In genomic region chr13:23515826-23516620, GRCm38 (mm10) we compare ENCODE assay signal across 8 mouse cellular contexts. TPM values are rescaled to one million over a fixed set of nuclear protein-coding genes. Genes with fewer than 3 reads are reported as not detected.
DNase-seq lines count a peak whose midpoint lies in the region; ATAC-seq and TF ChIP-seq lines count a peak whose summit lies in the region.
"Had no signal": no experiment of that assay in that cellular context is flagged by ENCODE, and none has a peak within 500 bp of the region (broad histone marks: within the 10 kb centered on the region; RNA-seq: fewer than 3 reads in every experiment).

No protein-coding gene starts in this region.

- intact Hi-C loops in gastrocnemius, postnatal 14 days (cut with DNase I; ENCODE audit: low total_unique reads), result loop anchor here (5.0 kb wide), 1 partner anchor 64 kb away; no protein-coding TSS in a partner anchor

- H3K4me3 ChIP-seq in lung, embryonic 15.5 days, result peak overlapping the region; percentile 55
- no peak overlapping the region for H3K4me3 ChIP-seq in lung, adult 2 months (replicated peaks; ENCODE audit: extremely low read depth, low read depth, low read length)
- H3K4me3 ChIP-seq in forebrain, embryonic 12.5 days (replicated peaks), result peak overlapping the region; percentile 40
- peak overlapping the region; percentile 52 for H3K4me3 ChIP-seq in limb, embryonic 14.5 days (replicated peaks; ENCODE audit: low read length)
- H3K4me3 ChIP-seq in stomach, embryonic 15.5 days (replicated peaks), result peak overlapping the region; percentile 31

- H3K4me2 ChIP-seq in lung, embryonic 15.5 days, result peak overlapping the region; percentile 89
- H3K4me2 ChIP-seq in forebrain, embryonic 12.5 days, result peak overlapping the region; percentile 57
- H3K4me2 ChIP-seq in limb, embryonic 14.5 days (replicated peaks; ENCODE audit: low read depth, low read length, severe bottlenecking), result peak overlapping the region; percentile 52
- H3K4me2 ChIP-seq in stomach, embryonic 15.5 days, result peak overlapping the region; percentile 57

- no peak for TF ChIP-seq POLR2A in lung, adult 2 months (IDR thresholded peaks at IDR 0.05; ENCODE audit: borderline replicate concordance, extremely low read depth, low read depth, low read length)
- TF ChIP-seq POLR2A in limb, embryonic 14.5 days (IDR thresholded peaks at IDR 0.05; ENCODE audit: borderline replicate concordance, extremely low read depth, insufficient read depth, insufficient read length), result no peak

- H3K27ac ChIP-seq in lung, embryonic 15.5 days, result peak overlapping the region; percentile 26; the same call in 1 of the 2 replicates
- no peak overlapping the region for H3K27ac ChIP-seq in forebrain, embryonic 12.5 days
- H3K27ac ChIP-seq in limb, embryonic 14.5 days (replicated peaks; ENCODE audit: low read depth, low read length), result no peak overlapping the region
- H3K27ac ChIP-seq in stomach, embryonic 15.5 days, result no peak overlapping the region

- H3K9ac ChIP-seq in lung, embryonic 15.5 days, result peak overlapping the region; percentile 40; the same call in 1 of the 2 replicates
- H3K9ac ChIP-seq in forebrain, embryonic 12.5 days, result peak overlapping the region; percentile 56
- peak overlapping the region; percentile 41; the same call in 1 of the 2 replicates for H3K9ac ChIP-seq in limb, embryonic 14.5 days (ENCODE audit: low read depth, low read length, severe bottlenecking)
- no peak overlapping the region for H3K9ac ChIP-seq in stomach, embryonic 15.5 days

- no peaks in the 10 kb centered on the region for H3K27me3 ChIP-seq in lung, embryonic 15.5 days
- no peaks in the 10 kb centered on the region for H3K27me3 ChIP-seq in forebrain, embryonic 12.5 days
- H3K27me3 ChIP-seq in limb, embryonic 14.5 days (ENCODE audit: control insufficient read depth, insufficient read depth, low read length), result no peaks in the 10 kb centered on the region
- H3K27me3 ChIP-seq in stomach, embryonic 15.5 days (replicated peaks), result no peaks in the 10 kb centered on the region

- no peaks in the 10 kb centered on the region for H3K9me3 ChIP-seq in lung, embryonic 15.5 days
- no peaks in the 10 kb centered on the region for H3K9me3 ChIP-seq in forebrain, embryonic 12.5 days
- no peaks in the 10 kb centered on the region for H3K9me3 ChIP-seq in limb, embryonic 14.5 days (ENCODE audit: control insufficient read depth, low read length)
- no peaks in the 10 kb centered on the region for H3K9me3 ChIP-seq in stomach, embryonic 15.5 days

- no peak for DNase-seq in lung, adult 2 months
- no peak for DNase-seq in limb, embryonic 14.5 days (ENCODE audit: low spot score)
- DNase-seq in spleen, adult 18-20 months, result no peak
- DNase-seq in gastrocnemius, postnatal 14 days, result no peak

- ATAC-seq in lung, embryonic 15.5 days (ENCODE audit: borderline replicate concordance, extremely low read depth, low FRiP score, low TSS enrichment), result no peak
- ATAC-seq in forebrain, embryonic 12.5 days (ENCODE audit: low FRiP score), result no peak
- ATAC-seq in limb, embryonic 14.5 days (ENCODE audit: low FRiP score, low read depth), result no peak
- no peak for ATAC-seq in stomach, embryonic 15.5 days (ENCODE audit: insufficient read depth, low FRiP score, low read depth)

- no peak for TF ChIP-seq CTCF in lung, adult 2 months (IDR thresholded peaks at IDR 0.05; ENCODE audit: insufficient read depth, low read length)

- H3K4me1 ChIP-seq in lung, embryonic 15.5 days, result peaks cover 15% of the 10 kb centered on the region; the same call in 1 of the 2 replicates
- H3K4me1 ChIP-seq in lung, adult 2 months (ENCODE audit: control insufficient read depth, insufficient read depth, low read length), result no peaks in the 10 kb centered on the region; the same call in 1 of the 2 replicates
- H3K4me1 ChIP-seq in forebrain, embryonic 12.5 days, result peaks cover 4% of the 10 kb centered on the region; the same call in 1 of the 2 replicates
- 0 out of 2 replicates have a peak, but pooled peaks cover 4% of the 10 kb centered on the region for H3K4me1 ChIP-seq in limb, embryonic 14.5 days (ENCODE audit: control insufficient read depth, insufficient read depth, low read length)
- H3K4me1 ChIP-seq in stomach, embryonic 15.5 days, result 0 out of 2 replicates have a peak, but pooled peaks cover 2% of the 10 kb centered on the region

- no peaks in the 10 kb centered on the region for H3K36me3 ChIP-seq in lung, embryonic 15.5 days
- no peaks in the 10 kb centered on the region for H3K36me3 ChIP-seq in forebrain, embryonic 12.5 days (replicated peaks)
- H3K36me3 ChIP-seq in limb, embryonic 14.5 days (ENCODE audit: control insufficient read depth, insufficient read depth, low read length), result no peaks in the 10 kb centered on the region
- H3K36me3 ChIP-seq in stomach, embryonic 15.5 days, result no peaks in the 10 kb centered on the region

- WGBS in lung, embryonic 15.5 days, result 45% methylated on average over 15 of the region's 15 CpGs
- 57% methylated on average over 15 of the region's 15 CpGs for WGBS in lung, adult 2 months
- 55% methylated on average over 15 of the region's 15 CpGs for WGBS in forebrain, embryonic 12.5 days
- 51% methylated on average over 15 of the region's 15 CpGs for WGBS in limb, embryonic 14.5 days
- WGBS in stomach, embryonic 15.5 days, result 52% methylated on average over 15 of the region's 15 CpGs

RNA-seq across cellular contexts. Expression of gene Hist1h4h, which starts 14.8 kb away (rescaled TPM):
- polyA plus RNA-seq in lung, embryonic 15.5 days (2015; fragmentation: Nextera tagmentation; extraction: Ambion mirVana), result 6.9 and 8.1 TPM in 2 replicates
- 27.1 and 28.0 TPM in 2 replicates for polyA plus RNA-seq in lung, adult 2 months (2012; rRNA removed)
- polyA plus RNA-seq in forebrain, embryonic 12.5 days (2016; fragmentation: Nextera tagmentation; extraction: Ambion mirVana), result 7.2 and 8.7 TPM in 2 replicates
- polyA plus RNA-seq in limb, embryonic 14.5 days (2012; rRNA removed), result 18.2 and 19.2 TPM in 2 replicates
- polyA plus RNA-seq in limb, embryonic 14.5 days (2014; fragmentation: Nextera tagmentation; extraction: Ambion mirVana), result 5.5 and 8.1 TPM in 2 replicates
- polyA plus RNA-seq in stomach, embryonic 15.5 days (2015; fragmentation: Nextera tagmentation; extraction: Ambion mirVana), result 6.1 and 7.3 TPM in 2 replicates
- total RNA-seq in gastrocnemius, postnatal 14 days (2021), result 100 to 1,000 TPM; 281 to 294 TPM

RNA-seq across cellular contexts. Expression of gene Hist1h2af, which starts 17.7 kb away (rescaled TPM):
- 6.2 and 8.4 TPM in 2 replicates for polyA plus RNA-seq in lung, embryonic 15.5 days (2015; fragmentation: Nextera tagmentation; extraction: Ambion mirVana)
- polyA plus RNA-seq in lung, adult 2 months (2012; rRNA removed), result 28.7 and 47.1 TPM in 2 replicates
- 9.3 and 10.7 TPM in 2 replicates for polyA plus RNA-seq in forebrain, embryonic 12.5 days (2016; fragmentation: Nextera tagmentation; extraction: Ambion mirVana)
- polyA plus RNA-seq in limb, embryonic 14.5 days (2012; rRNA removed), result 557 and 662 TPM in 2 replicates
- 9.1 and 11.0 TPM in 2 replicates for polyA plus RNA-seq in limb, embryonic 14.5 days (2014; fragmentation: Nextera tagmentation; extraction: Ambion mirVana)
- 4.1 and 13.0 TPM in 2 replicates for polyA plus RNA-seq in stomach, embryonic 15.5 days (2015; fragmentation: Nextera tagmentation; extraction: Ambion mirVana)
- 10 to 100 TPM; 61.2 to 77.1 TPM for total RNA-seq in gastrocnemius, postnatal 14 days (2021)

RNA-seq across cellular contexts. Expression of gene Hist1h3g, which starts 19.2 kb away (rescaled TPM):
- 9.5 and 10.8 TPM in 2 replicates for polyA plus RNA-seq in lung, embryonic 15.5 days (2015; fragmentation: Nextera tagmentation; extraction: Ambion mirVana)
- polyA plus RNA-seq in lung, adult 2 months (2012; rRNA removed), result 2.1 and 2.3 TPM in 2 replicates
- polyA plus RNA-seq in forebrain, embryonic 12.5 days (2016; fragmentation: Nextera tagmentation; extraction: Ambion mirVana), result 7.2 and 8.3 TPM in 2 replicates
- 32.6 and 62.7 TPM in 2 replicates for polyA plus RNA-seq in limb, embryonic 14.5 days (2012; rRNA removed)
- polyA plus RNA-seq in limb, embryonic 14.5 days (2014; fragmentation: Nextera tagmentation; extraction: Ambion mirVana), result 4.1 and 6.7 TPM in 2 replicates
- polyA plus RNA-seq in stomach, embryonic 15.5 days (2015; fragmentation: Nextera tagmentation; extraction: Ambion mirVana), result 6.5 and 7.3 TPM in 2 replicates
- 10 to 100 TPM; 19.9 to 21.2 TPM for total RNA-seq in gastrocnemius, postnatal 14 days (2021)

RNA-seq across cellular contexts. Expression of gene Hist1h2bh, which starts 27.2 kb away (rescaled TPM):
- 1.4 TPM in 2 replicates for polyA plus RNA-seq in lung, embryonic 15.5 days (2015; fragmentation: Nextera tagmentation; extraction: Ambion mirVana)
- 0.66 and 0.87 TPM in 2 replicates for polyA plus RNA-seq in lung, adult 2 months (2012; rRNA removed)
- 0.87 and 0.95 TPM in 2 replicates for polyA plus RNA-seq in forebrain, embryonic 12.5 days (2016; fragmentation: Nextera tagmentation; extraction: Ambion mirVana)
- 5.2 and 6.1 TPM in 2 replicates for polyA plus RNA-seq in limb, embryonic 14.5 days (2012; rRNA removed)
- 0.48 and 0.57 TPM in 2 replicates for polyA plus RNA-seq in limb, embryonic 14.5 days (2014; fragmentation: Nextera tagmentation; extraction: Ambion mirVana)
- 1.0 and 1.5 TPM in 2 replicates for polyA plus RNA-seq in stomach, embryonic 15.5 days (2015; fragmentation: Nextera tagmentation; extraction: Ambion mirVana)
- 1 to 10 TPM; 5.5 to 5.7 TPM for total RNA-seq in gastrocnemius, postnatal 14 days (2021)

RNA-seq across cellular contexts. Expression of gene Btn2a2, which starts 27.4 kb away (rescaled TPM):
- polyA plus RNA-seq in lung, embryonic 15.5 days (2015; fragmentation: Nextera tagmentation; extraction: Ambion mirVana), result 0.16 and 0.21 TPM in 2 replicates
- not detected in 2 replicates for polyA plus RNA-seq in lung, adult 2 months (2012; rRNA removed)
- 0.23 and 0.36 TPM in 2 replicates for polyA plus RNA-seq in forebrain, embryonic 12.5 days (2016; fragmentation: Nextera tagmentation; extraction: Ambion mirVana)
- polyA plus RNA-seq in limb, embryonic 14.5 days (2012; rRNA removed), result 0.62 and 0.79 TPM in 2 replicates
- 0.89 and 1.2 TPM in 2 replicates for polyA plus RNA-seq in limb, embryonic 14.5 days (2014; fragmentation: Nextera tagmentation; extraction: Ambion mirVana)
- 0.08 and 0.15 TPM in 2 replicates for polyA plus RNA-seq in stomach, embryonic 15.5 days (2015; fragmentation: Nextera tagmentation; extraction: Ambion mirVana)
- not detected for total RNA-seq in gastrocnemius, postnatal 14 days (2021)
- total RNA-seq: granulocyte monocyte progenitor cell, adult 5-6 weeks had no signal
